Mouse (Mus musculus) limb, embryonic 12.5 days (tissue): ENCODE results near the gene Mgat2. TPM values are rescaled to one million over a fixed set of nuclear protein-coding genes. Genes with fewer than 3 reads are reported as not detected.
A peak's percentile ranks its signal among the peaks of the same experiment; 100 is the strongest.
"Not testable (repeated sequence)": the region's sequence is repeated elsewhere in the genome, so short reads cannot be mapped to it uniquely, and the experiment has no call there.

ENCODE experiments used
- ATAC-seq: fragments of 200-750 bp; cut with Nextera tagmentation; 2 replicates; pipeline ENCODE4 v1.8.0; 2017; ENCODE audit warnings: low read depth, moderate TSS enrichment; ENCODE audit not compliant: insufficient number of reproducible peaks, insufficient read depth, low FRiP score, low TSS enrichment
- H3K27ac ChIP-seq: fragments of 300-500 bp; sonication (generic); 2 replicates; pipeline ENCODE4 v1.5.1; 2016; ENCODE audit warnings: mild to moderate bottlenecking, moderate library complexity
- H3K27me3 ChIP-seq: fragments of 300-500 bp; sonication (generic); 2 replicates; pipeline ENCODE4 v1.6.1; 2016; ENCODE audit warnings: mild to moderate bottlenecking, moderate library complexity
- H3K36me3 ChIP-seq: fragments of 300-500 bp; sonication (generic); 2 replicates; pipeline ENCODE4 v1.6.1; 2016; ENCODE audit warnings: mild to moderate bottlenecking, moderate library complexity
- H3K4me1 ChIP-seq: fragments of 300-500 bp; sonication (generic); replicated peaks from 2 replicates; pipeline ENCODE4 v1.6.1; 2016
- H3K4me2 ChIP-seq: fragments of 300-500 bp; sonication (generic); 2 replicates; pipeline ENCODE4 v1.6.1; 2016; ENCODE audit warnings: mild to moderate bottlenecking, moderate library complexity
- H3K4me3 ChIP-seq: fragments of 300-500 bp; sonication (generic); replicated peaks from 2 replicates; pipeline ENCODE4 v1.5.1; 2016; ENCODE audit warnings: mild to moderate bottlenecking
- H3K9ac ChIP-seq: fragments of 300-500 bp; sonication (generic); replicated peaks from 2 replicates; pipeline ENCODE4 v1.6.1; 2016; ENCODE audit warnings: mild to moderate bottlenecking, moderate library complexity
- H3K9me3 ChIP-seq: fragments of 300-500 bp; sonication (generic); 2 replicates; pipeline ENCODE4 v1.6.1; 2016; ENCODE audit warnings: mild to moderate bottlenecking, moderate library complexity
- WGBS: fragments of 180-500 bp; shearing (Covaris S2); methylation state at CpG from one replicate; pipeline ENCODE4 v1.1.7; 2016; 5-methylcytosine and 5-hydroxymethylcytosine counted together
- polyA plus RNA-seq: library from polyadenylated mRNA; unstranded; fragments of >200 nt; fragmentation: Nextera tagmentation; extraction: Ambion mirVana; gene quantifications from 2 replicates; pipeline ENCODE4 v1.2.1, GENCODE M21; 2016

Gene Mgat2
- 48.4 and 53.0 TPM in 2 replicates for polyA plus RNA-seq

DNA sequence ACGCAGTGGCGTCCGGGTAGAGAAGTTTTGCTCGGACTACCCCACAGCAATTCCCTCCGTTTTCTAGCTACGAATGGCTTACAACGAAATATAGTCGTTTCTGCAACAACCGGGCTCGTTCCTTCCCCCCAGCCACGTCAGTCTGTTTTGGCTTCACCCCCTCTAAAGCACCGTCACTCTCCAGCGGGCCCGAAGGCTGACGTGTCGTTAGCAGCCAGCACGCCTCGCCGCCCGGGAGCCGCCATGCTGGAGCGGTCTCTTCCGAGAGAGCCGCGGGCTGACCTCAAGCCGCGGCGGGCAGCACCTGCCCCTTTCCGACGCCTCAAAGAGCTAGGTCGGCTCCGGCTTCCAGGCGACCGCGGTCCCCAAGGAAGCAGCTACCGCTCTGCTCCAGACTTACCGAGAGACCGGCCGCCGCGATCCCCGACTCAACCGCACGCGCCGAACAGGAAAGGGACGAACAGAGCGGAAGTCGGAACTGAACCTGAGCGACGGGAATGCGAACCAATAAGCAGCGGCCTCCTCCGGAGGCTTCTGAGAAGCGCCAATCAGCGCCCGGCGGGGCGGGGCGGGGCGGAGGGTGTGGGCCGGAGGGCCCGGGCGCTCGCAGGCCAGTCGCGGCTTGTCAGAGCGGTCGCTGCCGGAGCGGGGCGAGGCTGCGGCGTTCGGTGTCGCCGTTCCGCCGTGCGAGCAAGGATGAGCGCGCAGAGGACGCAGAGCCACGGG lies at the start of gene Mgat2, which contains the start of gene Rpl36al:
TSS of gene Mgat2 (plus strand) at position 575 of the 726 bp plus-strand sequence.
TSS of gene Rpl36al (minus strand) at position 501 of the 726 bp plus-strand sequence.
- Histone ChIP-seq H3K9ac (peak within 1 kb of the TSS; percentile 94), H3K36me3 (peaks cover 30% of the 10 kb centered on the region), H3K27me3 (no peaks in the 10 kb centered on the region), H3K4me3 (peak within 1 kb of the TSS; percentile 91), H3K27ac (peak within 1 kb of the TSS; percentile 92), H3K9me3 (no peaks in the 10 kb centered on the region), H3K4me1 (peaks cover 12% of the 10 kb centered on the region), H3K4me2 (peak within 1 kb of the TSS; percentile 94)
- peak; percentile 99 for ATAC-seq
- under 1% methylated on average over 84 of the region's 84 CpGs for WGBS

DNA sequence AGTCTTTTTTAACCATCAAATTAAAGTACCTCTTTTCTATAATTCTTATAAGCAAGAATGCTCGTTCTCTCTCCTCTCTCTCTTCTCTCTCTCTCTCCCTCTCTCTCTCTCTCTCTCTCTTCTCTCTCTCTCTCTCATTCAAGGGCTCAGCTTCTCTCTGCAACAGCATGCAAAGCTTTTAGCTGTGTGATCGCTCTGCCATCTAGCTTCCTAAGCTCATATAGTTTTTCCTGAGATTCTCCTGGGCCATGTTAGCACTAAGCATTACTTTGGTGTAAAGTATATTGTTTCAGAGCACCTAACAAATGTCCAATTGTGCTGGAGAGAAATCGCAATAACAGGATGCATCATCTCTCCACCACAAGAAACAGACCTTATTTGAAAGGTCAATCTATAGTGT lies 44.8 kb upstream of the Mgat2 start:
- ATAC-seq, result no peak
- Histone ChIP-seq H3K27me3 (no peaks in the 10 kb centered on the region), H3K4me3 (no peak overlapping the region), H3K4me1 (no peaks in the 10 kb centered on the region), H3K9ac (no peak overlapping the region), H3K27ac (no peak overlapping the region), H3K9me3 (no peaks in the 10 kb centered on the region), H3K4me2 (no peak overlapping the region), H3K36me3 (no peaks in the 10 kb centered on the region)
- WGBS, result 89% methylated on average over 3 of the region's 3 CpGs

DNA sequence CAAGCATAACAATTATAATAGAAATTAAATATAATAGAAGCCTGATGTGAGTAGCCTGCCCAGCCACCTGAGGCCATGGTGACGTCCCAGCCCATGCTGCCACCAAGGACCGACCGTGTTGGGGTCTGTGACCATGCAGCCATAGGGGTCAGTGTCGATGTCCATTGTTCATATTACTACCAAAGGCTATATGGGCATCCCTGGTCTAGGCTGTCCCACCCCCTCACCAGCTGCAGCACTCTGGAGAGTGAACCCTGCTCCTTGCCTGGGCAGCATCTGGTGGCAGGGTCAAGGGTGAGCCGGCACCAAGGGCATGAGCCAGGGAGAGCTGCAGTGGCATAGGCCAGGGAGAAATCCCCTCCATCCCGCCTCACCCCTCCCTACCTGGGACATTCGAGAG lies 44.1 kb upstream of the Mgat2 start:
- H3K4me2 ChIP-seq, result no peak overlapping the region
- no peak overlapping the region for H3K4me3 ChIP-seq
- H3K4me1 ChIP-seq, result no peaks in the 10 kb centered on the region
- H3K9me3 ChIP-seq, result no peaks in the 10 kb centered on the region
- H3K36me3 ChIP-seq, result no peaks in the 10 kb centered on the region
- ATAC-seq, result peak; percentile 59; the same call in 1 of the 2 replicates
- H3K9ac ChIP-seq, result no peak overlapping the region
- H3K27ac ChIP-seq, result no peak overlapping the region
- 84% methylated on average over 7 of the region's 7 CpGs for WGBS
- H3K27me3 ChIP-seq, result no peaks in the 10 kb centered on the region

DNA sequence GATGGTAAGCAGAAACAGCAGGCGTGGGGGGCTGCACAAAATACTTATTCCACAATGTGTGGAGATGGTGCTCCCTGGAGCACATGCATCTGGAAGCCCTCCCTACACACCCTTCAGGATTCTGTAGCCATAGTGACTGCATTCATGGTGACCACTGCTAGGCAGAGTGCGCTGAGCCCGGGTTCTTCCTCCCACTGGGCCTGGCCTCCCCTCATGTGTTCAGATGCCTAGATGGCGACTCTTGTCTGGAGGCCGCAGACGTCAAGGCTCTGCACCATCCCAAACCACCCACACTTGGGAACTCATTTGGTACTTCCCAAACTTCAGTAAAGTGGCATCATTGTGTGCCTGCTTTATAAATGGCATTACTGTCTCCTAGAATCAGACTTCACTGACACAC lies 40.5 kb upstream of the Mgat2 start:
- no peak for ATAC-seq
- H3K4me3 ChIP-seq, result no peak overlapping the region
- no peak overlapping the region for H3K27ac ChIP-seq
- H3K9me3 ChIP-seq, result no peaks in the 10 kb centered on the region
- no peaks in the 10 kb centered on the region for H3K4me1 ChIP-seq
- no peaks in the 10 kb centered on the region for H3K27me3 ChIP-seq
- WGBS, result 80% methylated on average over 6 of the region's 6 CpGs
- H3K9ac ChIP-seq, result no peak overlapping the region
- H3K4me2 ChIP-seq, result no peak overlapping the region
- no peaks in the 10 kb centered on the region for H3K36me3 ChIP-seq

DNA sequence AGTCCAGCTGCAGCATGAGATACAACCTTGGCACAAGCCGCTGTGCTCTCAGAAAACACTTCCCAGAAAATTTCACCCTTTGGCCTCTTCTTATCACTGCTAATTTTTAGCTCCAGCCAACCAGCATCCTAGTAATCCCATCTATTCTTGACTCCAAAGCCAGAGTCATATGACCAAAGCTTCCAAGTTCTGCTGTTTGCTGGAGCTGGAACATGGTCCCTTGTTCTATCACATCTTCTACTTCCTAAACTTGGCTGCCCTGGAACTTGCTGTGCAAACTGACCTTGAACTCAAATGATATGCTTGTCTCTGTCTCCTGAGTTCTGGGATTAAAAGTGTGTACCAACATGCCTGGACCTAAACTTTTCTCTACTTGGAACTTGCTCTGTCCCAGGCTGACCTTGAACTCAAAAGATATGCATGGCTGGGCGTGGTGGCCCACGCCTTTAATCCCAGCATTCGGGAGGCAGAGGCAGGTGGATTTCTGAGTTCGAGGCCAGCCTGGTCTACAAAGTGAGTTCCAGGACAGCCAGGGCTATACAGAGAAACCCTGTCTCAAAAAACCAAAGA lies 36.7 kb upstream of the Mgat2 start:
- Histone ChIP-seq H3K9ac (no peak overlapping the region), H3K4me2 (no peak overlapping the region), H3K4me1 (no peaks in the 10 kb centered on the region), H3K27ac (no peak overlapping the region), H3K9me3 (no peaks in the 10 kb centered on the region), H3K4me3 (no peak overlapping the region), H3K36me3 (no peaks in the 10 kb centered on the region), H3K27me3 (no peaks in the 10 kb centered on the region)
- no peak for ATAC-seq
- WGBS, result 90% methylated on average over 5 of the region's 5 CpGs

DNA sequence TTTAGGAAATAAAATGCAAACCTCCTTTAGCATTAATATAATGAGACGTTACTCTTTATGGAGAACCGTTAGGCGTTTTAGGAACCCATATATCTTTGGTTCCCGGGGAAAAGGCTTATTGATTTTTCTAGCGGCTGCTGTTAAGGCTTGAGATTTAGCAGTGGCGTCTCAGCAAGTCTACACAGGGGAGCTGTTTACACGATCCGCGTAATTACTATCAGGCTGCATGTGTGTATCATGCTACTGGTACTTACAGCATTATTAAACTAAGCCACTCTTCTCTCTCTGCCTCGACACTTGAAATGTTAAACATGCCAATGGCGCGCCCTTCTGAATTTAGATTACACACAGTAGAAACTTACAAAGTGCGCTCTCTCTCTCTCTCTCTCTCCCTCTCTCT lies 33.9 kb upstream of the Mgat2 start:
- Histone ChIP-seq H3K4me2 (no peak overlapping the region), H3K27me3 (no peaks in the 10 kb centered on the region), H3K4me3 (no peak overlapping the region), H3K36me3 (no peaks in the 10 kb centered on the region), H3K9me3 (no peaks in the 10 kb centered on the region), H3K4me1 (no peaks in the 10 kb centered on the region), H3K27ac (no peak overlapping the region), H3K9ac (no peak overlapping the region)
- ATAC-seq, result no peak
- WGBS, result 64% methylated on average over 13 of the region's 13 CpGs

DNA sequence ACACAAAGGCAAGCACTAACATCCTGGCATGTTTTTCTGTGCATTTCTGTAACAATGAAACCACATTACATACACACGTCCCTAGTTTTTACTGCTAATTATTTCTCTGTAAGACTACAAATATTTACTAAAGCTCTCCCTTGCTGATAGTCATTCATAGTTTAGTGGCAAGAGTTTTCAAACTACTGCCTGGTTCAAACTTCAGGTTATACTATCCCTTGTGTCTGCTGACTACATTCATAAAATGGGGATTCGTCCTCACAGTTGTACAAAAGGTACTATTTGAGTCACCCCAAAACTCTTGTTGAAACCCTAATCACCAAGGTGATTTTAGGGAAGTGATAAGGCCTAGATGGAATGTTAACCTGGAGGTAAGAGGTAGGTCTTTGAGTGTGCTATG lies 28.0 kb upstream of the Mgat2 start:
- no peak overlapping the region for H3K27ac ChIP-seq
- H3K9me3 ChIP-seq, result no peaks in the 10 kb centered on the region
- no peaks in the 10 kb centered on the region for H3K27me3 ChIP-seq
- H3K4me2 ChIP-seq, result no peak overlapping the region
- ATAC-seq, result no peak
- no peak overlapping the region for H3K9ac ChIP-seq
- WGBS, result 83% methylated on average over 2 of the region's 2 CpGs
- peaks cover 6% of the 10 kb centered on the region; the same call in 1 of the 2 replicates for H3K4me1 ChIP-seq
- H3K4me3 ChIP-seq, result no peak overlapping the region
- H3K36me3 ChIP-seq, result peaks cover 19% of the 10 kb centered on the region

DNA sequence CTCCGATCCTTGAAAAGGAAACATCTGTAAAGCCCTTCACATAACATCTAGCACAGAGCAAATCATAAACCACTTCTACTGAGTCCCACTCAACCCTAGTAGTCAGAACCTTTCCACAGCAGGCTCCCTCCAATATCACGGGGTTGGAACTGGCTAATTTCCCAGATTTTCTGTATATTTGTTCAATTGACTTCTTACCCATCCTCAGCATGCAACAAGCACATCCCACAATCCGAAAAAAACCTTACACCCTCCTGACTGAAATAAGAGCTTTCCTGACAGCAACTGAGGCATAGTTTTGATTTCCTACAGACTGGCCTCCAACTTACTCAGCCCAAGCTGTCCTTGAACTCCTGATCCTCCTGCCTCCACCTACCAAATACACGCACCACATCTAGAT lies 27.5 kb upstream of the Mgat2 start:
- no peak for ATAC-seq
- Histone ChIP-seq H3K4me3 (no peak overlapping the region), H3K9me3 (no peaks in the 10 kb centered on the region), H3K27ac (no peak overlapping the region), H3K4me2 (no peak overlapping the region), H3K4me1 (peaks cover 6% of the 10 kb centered on the region; the same call in 1 of the 2 replicates), H3K9ac (no peak overlapping the region), H3K27me3 (no peaks in the 10 kb centered on the region), H3K36me3 (peaks cover 19% of the 10 kb centered on the region)
- WGBS, result 79% methylated on average over 4 of the region's 4 CpGs

DNA sequence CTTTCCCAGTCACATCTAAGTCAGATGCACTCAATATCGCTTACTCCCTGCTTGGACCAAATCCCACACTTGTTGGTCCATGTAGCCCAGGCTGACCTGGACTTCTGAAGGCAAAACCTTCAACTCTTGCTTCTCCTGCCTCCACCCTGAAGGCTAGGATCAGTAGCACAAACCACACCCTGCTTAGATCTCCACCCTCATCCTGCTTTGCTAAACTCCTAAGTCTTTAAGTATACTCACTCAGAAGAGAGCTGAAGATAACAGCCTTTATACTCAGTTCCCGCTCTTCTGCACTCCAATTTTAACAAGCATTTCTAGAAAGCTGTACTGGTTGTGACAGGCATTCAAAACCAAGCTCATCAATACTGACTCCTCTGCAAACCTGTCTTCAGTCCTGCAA lies 26.9 kb upstream of the Mgat2 start:
- 94% methylated on average over 2 of the region's 2 CpGs for WGBS
- H3K36me3 ChIP-seq, result peaks cover 19% of the 10 kb centered on the region
- H3K27me3 ChIP-seq, result no peaks in the 10 kb centered on the region
- H3K4me1 ChIP-seq, result peaks cover 6% of the 10 kb centered on the region; the same call in 1 of the 2 replicates
- no peak overlapping the region for H3K27ac ChIP-seq
- no peak for ATAC-seq
- H3K9me3 ChIP-seq, result no peaks in the 10 kb centered on the region
- no peak overlapping the region for H3K4me3 ChIP-seq
- no peak overlapping the region for H3K9ac ChIP-seq
- no peak overlapping the region for H3K4me2 ChIP-seq

DNA sequence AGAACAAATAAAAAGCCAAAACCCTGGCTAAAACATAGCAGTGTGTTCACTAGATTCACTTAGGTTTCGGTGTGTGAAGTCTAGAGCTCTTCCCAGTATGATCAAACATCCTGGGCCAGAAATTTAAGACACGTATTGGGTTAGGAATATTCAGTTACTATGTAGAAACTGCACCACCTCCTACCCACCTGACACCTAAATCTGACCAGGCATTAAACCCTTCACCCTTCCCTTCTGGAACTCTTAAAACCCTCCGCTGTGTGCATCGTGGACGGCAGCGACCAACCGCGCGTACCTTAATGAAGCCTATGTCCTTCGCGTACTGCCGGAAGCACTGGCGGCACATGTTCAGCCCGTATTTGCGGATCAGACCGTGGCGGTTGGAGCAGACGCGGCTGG lies 25.6 kb upstream of the Mgat2 start:
- Histone ChIP-seq H3K4me2 (peak overlapping the region; percentile 70), H3K9me3 (no peaks in the 10 kb centered on the region), H3K27me3 (no peaks in the 10 kb centered on the region), H3K4me3 (peak overlapping the region; percentile 71), H3K36me3 (peaks cover 19% of the 10 kb centered on the region), H3K27ac (peak overlapping the region; percentile 94), H3K9ac (peak overlapping the region; percentile 90), H3K4me1 (peaks cover 6% of the 10 kb centered on the region; the same call in 1 of the 2 replicates)
- 2% methylated on average over 19 of the region's 19 CpGs for WGBS
- no peak for ATAC-seq

DNA sequence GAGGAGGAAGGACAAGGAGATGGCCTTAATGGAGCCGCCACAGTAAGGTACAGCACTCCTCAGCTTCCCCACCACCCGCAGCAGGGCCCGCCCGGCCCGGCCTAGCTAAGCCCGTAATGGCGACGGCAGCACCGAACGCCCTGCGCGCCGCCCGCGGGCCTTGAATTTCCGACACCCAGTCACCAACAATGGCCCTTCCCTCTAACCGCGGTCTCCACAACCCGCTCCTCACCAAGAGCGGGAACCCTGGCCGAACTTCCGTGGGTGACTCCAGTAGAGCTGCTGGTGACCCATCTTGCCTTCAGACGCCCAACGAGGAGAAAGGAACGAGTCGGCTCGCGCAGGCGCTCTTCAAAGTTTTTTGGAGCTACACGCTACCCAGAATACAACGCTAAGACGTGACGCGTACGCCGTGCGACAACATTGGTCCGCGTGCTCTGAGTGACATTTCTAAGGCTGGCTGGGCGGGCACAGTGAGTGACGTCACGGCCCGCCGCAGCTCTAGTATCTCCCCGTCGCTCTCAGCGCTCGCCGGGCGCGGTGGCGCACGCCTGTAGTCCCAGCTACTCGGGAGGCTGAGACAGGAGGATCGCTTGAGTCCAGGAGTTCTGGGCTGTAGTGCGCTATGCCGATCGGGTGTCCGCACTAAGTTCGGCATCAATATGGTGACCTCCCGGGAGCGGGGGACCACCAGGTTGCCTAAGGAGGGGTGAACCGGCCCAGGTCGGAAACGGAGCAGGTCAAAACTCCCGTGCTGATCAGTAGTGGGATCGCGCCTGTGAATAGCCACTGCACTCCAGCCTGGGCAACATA lies 25.0 kb upstream of the Mgat2 start, which contains the start of gene Rps29:
TSS of gene Rps29 (minus strand) at position 422 of the 813 bp plus-strand sequence.
- Histone ChIP-seq H3K27ac (peak within 1 kb of the TSS; percentile 94), H3K4me3 (peak within 1 kb of the TSS; percentile 71), H3K36me3 (peaks cover 19% of the 10 kb centered on the region), H3K9ac (peak within 1 kb of the TSS; percentile 90), H3K4me2 (peak within 1 kb of the TSS; percentile 70)
- H3K9me3 ChIP-seq, H3K4me1 ChIP-seq, H3K27me3 ChIP-seq: not testable (repeated sequence)
- WGBS, result under 1% methylated on average over 63 of the region's 68 CpGs
- ATAC-seq, result peak; percentile 99
